ENCODE assay signal across 18 mouse cellular contexts in the genomic region with DNA sequence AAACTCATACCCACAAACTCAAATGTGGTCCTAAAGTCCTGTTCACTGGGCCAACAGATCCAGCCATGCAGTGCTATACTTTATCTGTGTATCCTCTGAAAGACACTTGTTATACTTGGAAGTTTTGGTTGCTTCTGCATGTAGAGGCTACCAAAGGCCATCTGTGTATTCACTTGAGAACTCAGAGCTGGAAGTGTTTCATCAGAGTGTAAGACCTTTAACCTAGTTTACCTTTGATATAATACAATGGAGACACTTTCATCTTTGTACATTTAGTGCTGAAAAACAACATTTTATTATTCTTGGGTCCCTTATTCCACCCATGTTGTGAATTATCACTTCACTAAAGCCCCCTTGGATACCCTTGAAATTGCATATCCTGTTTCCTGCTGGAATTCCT.
"Had no signal": no experiment of that assay in that cellular context is flagged by ENCODE, and none has a peak within 500 bp of the region (broad histone marks: within the 10 kb centered on the region; RNA-seq: fewer than 3 reads in every experiment).

No protein-coding gene starts in this region.

- H3K4me2 ChIP-seq: forebrain, embryonic 15.5 days; heart, embryonic 12.5 days; hindbrain, embryonic 13.5 days; hindbrain, embryonic 15.5 days; limb, embryonic 13.5 days; limb, embryonic 15.5 days; liver, embryonic 13.5 days; liver, embryonic 15.5 days had no signal

- H3K4me3 ChIP-seq: forebrain, embryonic 15.5 days; heart, embryonic 10.5 days; heart, embryonic 12.5 days; hindbrain, embryonic 13.5 days; hindbrain, embryonic 15.5 days; limb, embryonic 13.5 days; limb, embryonic 15.5 days; liver, embryonic 13.5 days; liver, embryonic 15.5 days had no signal

- ATAC-seq: forebrain, embryonic 15.5 days; forebrain, postnatal 0 days; hindbrain, postnatal 0 days had no signal

- H3K27me3 ChIP-seq: forebrain, embryonic 15.5 days; heart, embryonic 12.5 days; hindbrain, embryonic 13.5 days; hindbrain, embryonic 15.5 days; limb, embryonic 13.5 days; limb, embryonic 15.5 days; liver, embryonic 13.5 days; liver, embryonic 15.5 days had no signal

- DNase-seq: forebrain, postnatal 0 days; gastrocnemius, postnatal 14 days; gastrocnemius, postnatal 36 days; kidney, adult 18-20 months; kidney, adult 8-10 months; layer of hippocampus, adult 9-11 months; layer of hippocampus, postnatal 36 days; left cerebral cortex, postnatal 4 days; liver, embryonic 13.5 days had no signal

- H3K4me1 ChIP-seq: forebrain, embryonic 15.5 days; heart, embryonic 10.5 days; heart, embryonic 12.5 days; limb, embryonic 13.5 days; limb, embryonic 15.5 days had no signal

- H3K36me3 ChIP-seq: forebrain, embryonic 15.5 days; heart, embryonic 10.5 days; heart, embryonic 12.5 days; hindbrain, embryonic 13.5 days; hindbrain, embryonic 15.5 days; limb, embryonic 13.5 days; limb, embryonic 15.5 days; liver, embryonic 13.5 days; liver, embryonic 15.5 days had no signal

- H3K27ac ChIP-seq: forebrain, embryonic 15.5 days; heart, embryonic 10.5 days; hindbrain, embryonic 13.5 days; hindbrain, embryonic 15.5 days; hindbrain, postnatal 0 days; limb, embryonic 13.5 days; limb, embryonic 15.5 days; liver, embryonic 13.5 days; liver, embryonic 15.5 days had no signal

- H3K9ac ChIP-seq: forebrain, embryonic 15.5 days; forebrain, postnatal 0 days; heart, embryonic 12.5 days; hindbrain, embryonic 13.5 days; hindbrain, embryonic 15.5 days; limb, embryonic 13.5 days; limb, embryonic 15.5 days; liver, embryonic 13.5 days; liver, embryonic 15.5 days had no signal

- H3K9me3 ChIP-seq: forebrain, embryonic 15.5 days; heart, embryonic 10.5 days; heart, embryonic 12.5 days; hindbrain, embryonic 13.5 days; hindbrain, embryonic 15.5 days; limb, embryonic 13.5 days; limb, embryonic 15.5 days; liver, embryonic 13.5 days; liver, embryonic 15.5 days had no signal
